Mouse (Mus musculus): ENCODE data around the gene Scn2b. TPM values are rescaled to one million over a fixed set of nuclear protein-coding genes. Genes with fewer than 3 reads are reported as not detected.

Scn2b gene
- polyA plus RNA-seq, 1 experiment from 2014 or later = 4.3 TPM

- Histone ChIP-seq H3K4me3 (peak overlapping the region; percentile 40), H3K27me3 (peaks cover 88% of the 10 kb centered on the region), H3K4me2 (replicated peaks) (peak overlapping the region; percentile 75), H3K36me3 (no peaks in the 10 kb centered on the region), H3K27ac (replicated peaks) (no peak overlapping the region), H3K4me1 (peaks cover 13% of the 10 kb centered on the region), H3K9me3 (no peaks in the 10 kb centered on the region), H3K9ac (replicated peaks) (peak overlapping the region; percentile 53)
- WGBS = 2% methylated on average over 27 of the region's 27 CpGs
- no peak for ATAC-seq (ENCODE audit: low FRiP score, low read depth)
Measured at GRCm38 (mm10) chr9:45145533-45146266, 28.1 kb downstream of the Scn2b start.

GRCm38 (mm10) chr9:45146267-45146597 lies 28.6 kb downstream of the Scn2b start:
- Histone ChIP-seq H3K4me2 (replicated peaks) (peak overlapping the region; percentile 75), H3K4me3 (peak overlapping the region; percentile 40), H3K27me3 (peaks cover 84% of the 10 kb centered on the region), H3K9me3 (no peaks in the 10 kb centered on the region), H3K36me3 (no peaks in the 10 kb centered on the region), H3K27ac (replicated peaks) (no peak overlapping the region), H3K4me1 (peaks cover 11% of the 10 kb centered on the region), H3K9ac (replicated peaks) (peak overlapping the region; percentile 53)
- under 1% methylated on average over 5 of the region's 5 CpGs for WGBS
- no peak for ATAC-seq (ENCODE audit: low FRiP score, low read depth)

GRCm38 (mm10) chr9:45150933-45151332 lies 33.4 kb downstream of the Scn2b start:
- H3K27me3 ChIP-seq = peaks cover 43% of the 10 kb centered on the region
- H3K4me3 ChIP-seq = no peak overlapping the region
- no peak overlapping the region for H3K4me2 ChIP-seq (replicated peaks)
- peaks cover 2% of the 10 kb centered on the region for H3K4me1 ChIP-seq
- ATAC-seq (ENCODE audit: low FRiP score, low read depth) = no peak
- no peaks in the 10 kb centered on the region for H3K9me3 ChIP-seq
- H3K27ac ChIP-seq (replicated peaks) = no peak overlapping the region
- 67% methylated on average over 1 of the region's 1 CpGs for WGBS
- H3K9ac ChIP-seq (replicated peaks) = no peak overlapping the region
- H3K36me3 ChIP-seq = no peaks in the 10 kb centered on the region

- H3K27ac ChIP-seq (replicated peaks) = no peak overlapping the region
- H3K4me2 ChIP-seq (replicated peaks) = no peak overlapping the region
- H3K4me3 ChIP-seq = no peak overlapping the region
- H3K9me3 ChIP-seq = no peaks in the 10 kb centered on the region
- H3K4me1 ChIP-seq = no peaks in the 10 kb centered on the region
- no peak for ATAC-seq (ENCODE audit: low FRiP score, low read depth)
- WGBS = 79% methylated on average over 7 of the region's 7 CpGs
- peaks cover 23% of the 10 kb centered on the region; the same call in 1 of the 2 replicates for H3K27me3 ChIP-seq
- H3K9ac ChIP-seq (replicated peaks) = no peak overlapping the region
- H3K36me3 ChIP-seq = no peaks in the 10 kb centered on the region
Measured at GRCm38 (mm10) chr9:45153361-45153760, 35.8 kb downstream of the Scn2b start.

- no peak for ATAC-seq (ENCODE audit: low FRiP score, low read depth)
- no peaks in the 10 kb centered on the region for H3K4me1 ChIP-seq
- no peaks in the 10 kb centered on the region for H3K36me3 ChIP-seq
- H3K9me3 ChIP-seq = peaks cover 3% of the 10 kb centered on the region; the same call in 1 of the 2 replicates
- no peak overlapping the region for H3K4me2 ChIP-seq (replicated peaks)
- WGBS = 78% methylated on average over 5 of the region's 5 CpGs
- no peaks in the 10 kb centered on the region for H3K27me3 ChIP-seq
- no peak overlapping the region for H3K27ac ChIP-seq (replicated peaks)
- no peak overlapping the region for H3K9ac ChIP-seq (replicated peaks)
- H3K4me3 ChIP-seq = no peak overlapping the region
Measured at GRCm38 (mm10) chr9:45167903-45168302, 50.3 kb downstream of the Scn2b start.

- Histone ChIP-seq H3K9me3 (peaks cover 3% of the 10 kb centered on the region; the same call in 1 of the 2 replicates), H3K4me2 (replicated peaks) (no peak overlapping the region), H3K27me3 (no peaks in the 10 kb centered on the region), H3K9ac (replicated peaks) (no peak overlapping the region), H3K27ac (replicated peaks) (no peak overlapping the region), H3K4me3 (no peak overlapping the region), H3K36me3 (no peaks in the 10 kb centered on the region), H3K4me1 (no peaks in the 10 kb centered on the region)
- ATAC-seq (ENCODE audit: low FRiP score, low read depth) = no peak
- WGBS = 95% methylated on average over 5 of the region's 5 CpGs
Measured at GRCm38 (mm10) chr9:45170150-45170549, 52.6 kb downstream of the Scn2b start.

GRCm38 (mm10) chr9:45171073-45171610 lies 53.6 kb downstream of the Scn2b start:
- Histone ChIP-seq H3K4me1 (no peaks in the 10 kb centered on the region), H3K4me2 (replicated peaks) (no peak overlapping the region), H3K27me3 (no peaks in the 10 kb centered on the region), H3K9me3 (peaks cover 3% of the 10 kb centered on the region; the same call in 1 of the 2 replicates), H3K9ac (replicated peaks) (no peak overlapping the region), H3K36me3 (no peaks in the 10 kb centered on the region), H3K4me3 (no peak overlapping the region), H3K27ac (replicated peaks) (no peak overlapping the region)
- WGBS = 75% methylated on average over 1 of the region's 1 CpGs
- ATAC-seq (ENCODE audit: low FRiP score, low read depth) = no peak

- Histone ChIP-seq H3K4me3 (no peak overlapping the region), H3K36me3 (no peaks in the 10 kb centered on the region), H3K4me2 (replicated peaks) (no peak overlapping the region), H3K27me3 (no peaks in the 10 kb centered on the region), H3K9me3 (peaks cover 3% of the 10 kb centered on the region; the same call in 1 of the 2 replicates), H3K9ac (replicated peaks) (no peak overlapping the region), H3K4me1 (no peaks in the 10 kb centered on the region), H3K27ac (replicated peaks) (no peak overlapping the region)
- WGBS = 75% methylated on average over 3 of the region's 3 CpGs
- no peak for ATAC-seq (ENCODE audit: low FRiP score, low read depth)
Measured at GRCm38 (mm10) chr9:45173475-45173874, 55.9 kb downstream of the Scn2b start.

GRCm38 (mm10) chr9:45179282-45179681 lies 61.7 kb downstream of the Scn2b start:
- no peaks in the 10 kb centered on the region; the same call in 1 of the 2 replicates for H3K27me3 ChIP-seq
- no peak overlapping the region for H3K9ac ChIP-seq (replicated peaks)
- WGBS = 87% methylated on average over 5 of the region's 5 CpGs
- no peak overlapping the region for H3K4me3 ChIP-seq
- no peak for ATAC-seq (ENCODE audit: low FRiP score, low read depth)
- no peaks in the 10 kb centered on the region for H3K4me1 ChIP-seq
- H3K27ac ChIP-seq (replicated peaks) = no peak overlapping the region
- no peak overlapping the region for H3K4me2 ChIP-seq (replicated peaks)
- H3K36me3 ChIP-seq = no peaks in the 10 kb centered on the region
- H3K9me3 ChIP-seq = no peaks in the 10 kb centered on the region

Other genes starting within 250 kb of the Scn2b start
- gene Kmt2a, start 236.5 kb upstream of the Scn2b start, polyA plus RNA-seq (2016; fragmentation: Nextera tagmentation; extraction: Ambion mirVana) = 32.3 and 32.8 TPM in 2 replicates
- 524 and 532 TPM in 2 replicates for gene Atp5l, start 197.0 kb upstream of the Scn2b start, polyA plus RNA-seq (2016; fragmentation: Nextera tagmentation; extraction: Ambion mirVana)
- 34.6 and 35.4 TPM in 2 replicates for gene Ube4a, start 152.2 kb upstream of the Scn2b start, polyA plus RNA-seq (2016; fragmentation: Nextera tagmentation; extraction: Ambion mirVana)
- not detected in 2 replicates for gene Cd3g, start 137.4 kb upstream of the Scn2b start, polyA plus RNA-seq (2016; fragmentation: Nextera tagmentation; extraction: Ambion mirVana)
- not detected in 2 replicates for gene Cd3d, start 136.0 kb upstream of the Scn2b start, polyA plus RNA-seq (2016; fragmentation: Nextera tagmentation; extraction: Ambion mirVana)
- gene Cd3e, start 108.2 kb upstream of the Scn2b start, polyA plus RNA-seq (2016; fragmentation: Nextera tagmentation; extraction: Ambion mirVana) = not detected in 2 replicates
- 0.67 and 0.98 TPM in 2 replicates for gene Mpzl2, start 78.0 kb upstream of the Scn2b start, polyA plus RNA-seq (2016; fragmentation: Nextera tagmentation; extraction: Ambion mirVana)
- gene Mpzl3, start 62.6 kb upstream of the Scn2b start, polyA plus RNA-seq (2016; fragmentation: Nextera tagmentation; extraction: Ambion mirVana) = 2.4 TPM in 2 replicates
- 0.17 and 0.25 TPM in 2 replicates for gene Jaml, start 38.6 kb upstream of the Scn2b start, polyA plus RNA-seq (2016; fragmentation: Nextera tagmentation; extraction: Ambion mirVana)
- 0.15 and 0.18 TPM in 2 replicates for gene Scn4b, start 20.6 kb downstream of the Scn2b start, polyA plus RNA-seq (2016; fragmentation: Nextera tagmentation; extraction: Ambion mirVana)
- not detected in 2 replicates for gene BC049352, start 64.2 kb downstream of the Scn2b start, polyA plus RNA-seq (2016; fragmentation: Nextera tagmentation; extraction: Ambion mirVana)
- gene Tmprss4, start 86.3 kb downstream of the Scn2b start, polyA plus RNA-seq (2016; fragmentation: Nextera tagmentation; extraction: Ambion mirVana) = not detected in 2 replicates
- 0.56 TPM in 2 replicates for gene Il10ra, start 151.4 kb downstream of the Scn2b start, polyA plus RNA-seq (2016; fragmentation: Nextera tagmentation; extraction: Ambion mirVana)
- gene Tmprss13, start 201.3 kb downstream of the Scn2b start, polyA plus RNA-seq (2016; fragmentation: Nextera tagmentation; extraction: Ambion mirVana) = 0.07 and 0.10 TPM in 2 replicates